10 mouse cellular contexts compared by ENCODE assay signal in genomic region chr5:53047951-53048350, GRCm38 (mm10). TPM values are rescaled to one million over a fixed set of nuclear protein-coding genes. Genes with fewer than 3 reads are reported as not detected.
DNase-seq lines count a peak whose midpoint lies in the region; ATAC-seq and TF ChIP-seq lines count a peak whose summit lies in the region.
"Had no signal": no experiment of that assay in that cellular context is flagged by ENCODE, and none has a peak within 500 bp of the region (broad histone marks: within the 10 kb centered on the region; RNA-seq: fewer than 3 reads in every experiment).

No protein-coding gene starts in this region.

- peak; percentile 13 for TF ChIP-seq CTCF in ES-Bruce4 (IDR thresholded peaks at IDR 0.05; ENCODE audit: low read depth, low read length)
- TF ChIP-seq CTCF in layer of hippocampus, adult 2 months (conservative IDR thresholded peaks at IDR 0.05), result no peak

- ATAC-seq in intestine, embryonic 15.5 days, result peak; percentile 39; the same call in 1 of the 2 replicates

- no peaks in the 10 kb centered on the region for H3K36me3 ChIP-seq in ES-Bruce4 (ENCODE audit: control insufficient read depth, insufficient read depth, low read length, poor library complexity, severe bottlenecking)
- H3K36me3 ChIP-seq in intestine, embryonic 15.5 days, result no peaks in the 10 kb centered on the region
- H3K36me3 ChIP-seq: embryonic facial prominence, embryonic 13.5 days; limb, embryonic 12.5 days had no signal

- TF ChIP-seq POLR2A in ES-Bruce4 (IDR thresholded peaks at IDR 0.05; ENCODE audit: insufficient read depth, low read length), result no peak

- no peak overlapping the region for H3K4me2 ChIP-seq in intestine, embryonic 15.5 days (replicated peaks)

- peaks cover 4% of the 10 kb centered on the region; the same call in 1 of the 2 replicates for H3K9me3 ChIP-seq in ES-Bruce4 (replicated peaks; ENCODE audit: control insufficient read depth, insufficient read depth, low read length, poor library complexity, severe bottlenecking)
- no peaks in the 10 kb centered on the region for H3K9me3 ChIP-seq in intestine, embryonic 15.5 days
- H3K9me3 ChIP-seq: embryonic facial prominence, embryonic 13.5 days; limb, embryonic 12.5 days had no signal

- intact Hi-C loops in left cerebral cortex, postnatal 14 days (cut with DNase I), result no loop called here

- no peaks in the 10 kb centered on the region for H3K27me3 ChIP-seq in ES-Bruce4 (ENCODE audit: control insufficient read depth, insufficient read depth, low read length, poor library complexity, severe bottlenecking)
- peaks cover 15% of the 10 kb centered on the region for H3K27me3 ChIP-seq in intestine, embryonic 15.5 days (replicated peaks)

- no peak overlapping the region for H3K27ac ChIP-seq in ES-Bruce4 (ENCODE audit: insufficient read depth, low read length)
- H3K27ac ChIP-seq in intestine, embryonic 15.5 days, result no peak overlapping the region
- no peak overlapping the region for H3K27ac ChIP-seq in layer of hippocampus, adult 2 months
- H3K27ac ChIP-seq: embryonic facial prominence, embryonic 13.5 days; limb, embryonic 12.5 days had no signal

- peak; percentile 30 for DNase-seq in liver
- peak; percentile 56 for DNase-seq in lung, postnatal 10 days
- no peak for DNase-seq in left cerebral cortex, postnatal 14 days (ENCODE audit: low spot score in 2 of 2)
- DNase-seq in layer of hippocampus, adult 2 months (ENCODE audit: low spot score in 2 of 2), result no peak
- DNase-seq in adrenal gland, postnatal 4 days (ENCODE audit: low spot score in 2 of 2), result no peak
- DNase-seq: cerebellum, adult 11 months had no signal

- no peak overlapping the region for H3K4me3 ChIP-seq in ES-Bruce4 (ENCODE audit: low read depth, low read length)
- no peak overlapping the region for H3K4me3 ChIP-seq in intestine, embryonic 15.5 days (replicated peaks)
- H3K4me3 ChIP-seq in layer of hippocampus, adult 2 months, result no peak overlapping the region
- H3K4me3 ChIP-seq: embryonic facial prominence, embryonic 13.5 days; limb, embryonic 12.5 days had no signal

- no peaks in the 10 kb centered on the region for H3K4me1 ChIP-seq in ES-Bruce4 (ENCODE audit: control insufficient read depth, insufficient read depth, low read length)
- peaks cover 5% of the 10 kb centered on the region; the same call in 1 of the 2 replicates for H3K4me1 ChIP-seq in intestine, embryonic 15.5 days (replicated peaks)

- 23% methylated on average over 6 of the region's 6 CpGs for WGBS in intestine, embryonic 15.5 days

- no peak overlapping the region for H3K9ac ChIP-seq in ES-Bruce4 (ENCODE audit: low read depth, poor library complexity, severe bottlenecking)
- no peak overlapping the region for H3K9ac ChIP-seq in intestine, embryonic 15.5 days
- H3K9ac ChIP-seq: limb, embryonic 12.5 days had no signal

- no peak for TF ChIP-seq EP300 in ES-Bruce4 (IDR thresholded peaks at IDR 0.05; ENCODE audit: insufficient read depth, low read depth, low read length)

RNA-seq across cellular contexts. Expression of gene Slc34a2, which starts 10.1 kb away (rescaled TPM):
- 1.4 and 1.8 TPM in 2 replicates for polyA plus RNA-seq in ES-Bruce4 (2011; ENCODE audit: insufficient read depth, insufficient read length, low read depth, missing spikeins)
- polyA plus RNA-seq in intestine, embryonic 15.5 days (2015; fragmentation: Nextera tagmentation; extraction: Ambion mirVana), result 16.3 and 18.3 TPM in 2 replicates
- total RNA-seq in left cerebral cortex, postnatal 14 days (2021), result under 1 TPM in 1 of 2 experiments, not detected in 1; 0.40 TPM
- not detected for total RNA-seq in layer of hippocampus, adult 2 months (2021)
- total RNA-seq in adrenal gland, postnatal 4 days (2021), result 1 to 10 TPM in 1 of 2 experiments, under 1 TPM in 1; 0.90 to 1.0 TPM
- polyA plus RNA-seq: limb, embryonic 12.5 days had no signal

Comparison
In these comparisons a context has a peak if more than half of its experiments do, and no peak if none do; other contexts are left out.
1. DNase-seq: peak in liver (single experiment) and lung, postnatal 10 days (single experiment); none in left cerebral cortex, postnatal 14 days (0 of 2), layer of hippocampus, adult 2 months (0 of 2) and adrenal gland, postnatal 4 days (0 of 2).